Mouse (Mus musculus) thymus, adult 2 months (tissue): ENCODE results near the gene Pld5.

Source experiments
- CTCF ChIP-seq: fragments of 200-500 bp; IDR thresholded peaks from 2 replicates; pipeline ENCODE4 v1.5.1; 2012; ENCODE audit warnings: mild to moderate bottlenecking, control low read depth, low read length, moderate library complexity, borderline replicate concordance; ENCODE audit not compliant: control insufficient read depth, poor library complexity, insufficient read depth; ENCODE audit errors: extremely low read depth
- POLR2A ChIP-seq: fragments of 200-500 bp; IDR thresholded peaks from 2 replicates; pipeline ENCODE4 v1.6.1; 2012; ENCODE audit warnings: mild to moderate bottlenecking, low read length, control low read depth, moderate library complexity; ENCODE audit not compliant: control insufficient read depth, poor library complexity, insufficient read depth; ENCODE audit errors: extremely low read depth

DNA sequence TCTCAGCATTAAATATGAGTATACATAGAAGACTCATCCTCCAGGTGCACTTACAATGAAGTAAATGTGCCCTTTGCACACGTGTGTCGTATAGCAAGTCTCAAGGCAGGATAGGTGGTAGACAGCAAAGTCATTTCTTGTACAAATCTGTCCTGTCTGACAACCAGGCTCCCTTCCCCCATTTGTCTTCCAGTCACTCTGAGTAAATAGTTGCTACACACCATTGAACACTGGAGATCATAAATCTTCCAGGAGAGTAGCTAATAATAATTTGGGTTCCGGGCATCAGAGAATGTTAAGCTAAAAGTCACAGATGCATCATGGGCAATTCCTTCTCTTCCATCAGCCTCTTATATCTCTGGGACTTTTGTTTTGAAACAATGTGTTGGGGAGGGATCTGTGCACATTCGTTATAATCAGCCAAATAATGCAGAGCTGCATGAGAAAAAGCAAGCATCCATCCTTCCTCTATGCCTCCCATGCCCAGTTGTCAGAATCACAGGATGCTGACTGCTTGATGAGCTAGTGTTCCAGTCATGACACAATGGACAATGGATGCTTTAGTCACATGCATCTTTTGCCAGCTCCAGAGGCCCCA is 328.3 kb downstream of the Pld5 start:
- TF ChIP-seq POLR2A, result no peak
- TF ChIP-seq CTCF, result no peak
